Mouse (Mus musculus) ES-Bruce4 (cell line): ENCODE results near the gene Mrpl3. TPM values are rescaled to one million over a fixed set of nuclear protein-coding genes. Genes with fewer than 3 reads are reported as not detected.
"Not testable (repeated sequence)": the region's sequence is repeated elsewhere in the genome, so short reads cannot be mapped to it uniquely, and the experiment has no call there.

Experiments used
- H3K27ac ChIP-seq: 2 replicates; pipeline ENCODE4 v1.5.1; 2012; ENCODE audit warnings: low read length, inconsistent platforms; ENCODE audit not compliant: insufficient read depth
- H3K27me3 ChIP-seq: 2 replicates; pipeline ENCODE4 v1.6.1; 2012; ENCODE audit warnings: mild to moderate bottlenecking, low read length, inconsistent platforms; ENCODE audit not compliant: control insufficient read depth, poor library complexity, insufficient read depth, severe bottlenecking
- H3K36me3 ChIP-seq: 2 replicates; pipeline ENCODE4 v1.6.1; 2012; ENCODE audit warnings: inconsistent platforms, mild to moderate bottlenecking, low read length, moderate library complexity; ENCODE audit not compliant: control insufficient read depth, poor library complexity, insufficient read depth, severe bottlenecking
- H3K4me1 ChIP-seq: one replicate; pipeline ENCODE4 v1.8.1; 2011; ENCODE audit warnings: low read length; ENCODE audit not compliant: control insufficient read depth, insufficient read depth
- H3K4me3 ChIP-seq: 2 replicates; pipeline ENCODE4 v1.5.1; 2011; ENCODE audit warnings: low read depth, mild to moderate bottlenecking, low read length
- H3K9ac ChIP-seq: 2 replicates; pipeline ENCODE4 v1.6.1; 2012; ENCODE audit warnings: low read depth, mild to moderate bottlenecking, inconsistent platforms; ENCODE audit not compliant: poor library complexity, severe bottlenecking
- H3K9me3 ChIP-seq: replicated peaks from 2 replicates; pipeline ENCODE4 v1.6.1; 2012; ENCODE audit warnings: mild to moderate bottlenecking, low read length, inconsistent platforms; ENCODE audit not compliant: control insufficient read depth, poor library complexity, insufficient read depth, severe bottlenecking
- CTCF ChIP-seq: IDR thresholded peaks from one replicate; pipeline ENCODE4 v1.8.1; 2011; ENCODE audit warnings: low read depth, low read length
- EP300 ChIP-seq: IDR thresholded peaks from 2 replicates; pipeline ENCODE4 v1.6.1; 2011; ENCODE audit warnings: low read depth, low read length; ENCODE audit not compliant: insufficient read depth
- POLR2A ChIP-seq: IDR thresholded peaks from one replicate; pipeline ENCODE4 v1.8.1; 2011; ENCODE audit warnings: low read length; ENCODE audit not compliant: insufficient read depth
- polyA plus RNA-seq: library from polyadenylated mRNA; stranded (reverse); fragments of >200 nt; gene quantifications from 2 replicates; pipeline ENCODE4 v1.2.4, GENCODE M21; 2011; ENCODE audit warnings: low read depth; ENCODE audit not compliant: missing spikeins, insufficient read depth, insufficient read length

The Mrpl3 gene
- polyA plus RNA-seq, 1 experiment: 66.1 TPM

- Histone ChIP-seq H3K9me3 (no peaks in the 10 kb centered on the region), H3K9ac (no peak overlapping the region), H3K36me3 (no peaks in the 10 kb centered on the region), H3K4me3 (no peak overlapping the region), H3K27me3 (no peaks in the 10 kb centered on the region), H3K27ac (no peak overlapping the region), H3K4me1 (no peaks in the 10 kb centered on the region)
- TF ChIP-seq CTCF (no peak), EP300 (no peak), POLR2A (no peak)
Measured at GRCm38 (mm10) chr9:105100807-105101570, 48.0 kb downstream of the Mrpl3 start.

- no peaks in the 10 kb centered on the region for H3K9me3 ChIP-seq
- no peak for TF ChIP-seq CTCF
- no peak for TF ChIP-seq EP300
- TF ChIP-seq POLR2A: no peak
- H3K4me1 ChIP-seq: no peaks in the 10 kb centered on the region
- no peak overlapping the region for H3K4me3 ChIP-seq
- no peaks in the 10 kb centered on the region for H3K36me3 ChIP-seq
- no peaks in the 10 kb centered on the region for H3K27me3 ChIP-seq
- H3K9ac ChIP-seq: no peak overlapping the region
- no peak overlapping the region for H3K27ac ChIP-seq
Measured at GRCm38 (mm10) chr9:105101911-105102310, 48.9 kb downstream of the Mrpl3 start.

GRCm38 (mm10) chr9:105103893-105104292 lies 50.9 kb downstream of the Mrpl3 start:
- TF ChIP-seq POLR2A (no peak), EP300 (no peak), CTCF (no peak)
- Histone ChIP-seq H3K36me3 (no peaks in the 10 kb centered on the region), H3K27me3 (no peaks in the 10 kb centered on the region), H3K9me3 (no peaks in the 10 kb centered on the region), H3K4me1 (no peaks in the 10 kb centered on the region), H3K4me3 (no peak overlapping the region), H3K9ac (no peak overlapping the region), H3K27ac (no peak overlapping the region)

- H3K27me3 ChIP-seq, H3K36me3 ChIP-seq, H3K9ac ChIP-seq, H3K9me3 ChIP-seq, H3K4me3 ChIP-seq, H3K4me1 ChIP-seq, H3K27ac ChIP-seq: not testable (repeated sequence)
Measured at GRCm38 (mm10) chr9:105125206-105125605, 72.2 kb downstream of the Mrpl3 start.

Other genes starting within 250 kb of the Mrpl3 start
- 4.5 and 5.9 TPM in 2 replicates for gene Nudt16, start 78.6 kb downstream of the Mrpl3 start, polyA plus RNA-seq
- not detected in 2 replicates for gene 1700080E11Rik, start 91.9 kb downstream of the Mrpl3 start, polyA plus RNA-seq